Mouse (Mus musculus) lung, adult 2 months (tissue): ENCODE measurements around the gene Ypel3.

ENCODE experiments used
- CTCF ChIP-seq: fragments of 200-500 bp; IDR thresholded peaks from 2 replicates; pipeline ENCODE4 v1.5.1; 2011; ENCODE audit warnings: mild to moderate bottlenecking, low read length, control low read depth; ENCODE audit not compliant: insufficient read depth
- POLR2A ChIP-seq: fragments of 200-500 bp; IDR thresholded peaks from 2 replicates; pipeline ENCODE4 v1.6.1; 2011; ENCODE audit warnings: low read depth, mild to moderate bottlenecking, control low read depth, low read length, borderline replicate concordance; ENCODE audit errors: extremely low read depth

DNA sequence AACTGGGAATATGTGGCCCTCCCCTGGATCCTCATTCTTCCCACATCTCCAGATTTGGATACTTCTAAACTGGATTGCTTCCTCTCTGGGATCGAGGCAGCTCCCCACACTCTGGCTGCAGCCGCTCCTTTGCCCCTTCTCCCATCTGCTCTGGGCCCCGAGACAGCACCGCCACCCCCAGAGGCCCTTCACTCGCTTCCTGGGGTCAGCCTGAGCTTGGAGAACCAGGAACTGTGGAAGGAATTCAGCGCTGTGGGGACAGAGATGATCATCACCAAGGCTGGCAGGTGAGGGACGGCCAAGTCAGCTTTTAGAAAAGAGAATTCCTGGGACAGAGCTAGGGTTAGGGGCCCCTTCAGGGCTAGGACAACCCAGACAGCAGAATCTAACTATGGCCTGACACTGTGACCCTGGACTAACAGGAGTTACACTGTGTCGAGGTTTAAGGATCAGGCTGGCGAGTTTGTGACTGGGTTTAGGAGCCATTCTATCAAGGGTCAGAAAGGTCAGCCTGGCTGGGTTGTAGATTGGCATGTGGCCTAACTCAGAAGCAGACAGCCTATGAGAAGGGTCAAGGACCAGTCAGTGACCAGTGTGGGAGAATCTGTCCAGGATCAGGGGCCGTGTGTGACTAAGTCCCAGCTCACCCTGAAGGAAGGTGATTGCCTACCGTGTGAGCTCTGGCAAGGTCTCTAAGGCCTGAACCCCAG, 5.1 kb downstream of the Ypel3 start:
- TF ChIP-seq CTCF (no peak), POLR2A (no peak)
